Mouse (Mus musculus): ENCODE measurements at regions not wholly inside any gene's neighbourhood (a gene's known extent, or its start where the extent isn't known, plus 50 kb on each side); places are given as distances from the start of the nearest gene placed in this dataset.

GRCm38 (mm10) chr15:87173096-87173495 is 371.0 kb upstream of the Fam19a5 start:
- WGBS: 97% methylated on average over 2 of the region's 2 CpGs
- H3K27me3 ChIP-seq (ENCODE audit: control insufficient read depth, insufficient read depth, low read length): no peaks in the 10 kb centered on the region
- TF ChIP-seq POLR2A (IDR thresholded peaks at IDR 0.05; ENCODE audit: control insufficient read depth, extremely low read depth, insufficient read depth, low read length, poor library complexity) (no peak), CTCF (IDR thresholded peaks at IDR 0.05; ENCODE audit: borderline replicate concordance, control insufficient read depth, extremely low read depth, insufficient read depth, low read length, poor library complexity) (no peak)
- H3K36me3 ChIP-seq (ENCODE audit: control insufficient read depth, insufficient read depth, low read length): no peaks in the 10 kb centered on the region
- H3K27ac ChIP-seq (ENCODE audit: control insufficient read depth, insufficient read depth, low read length): no peak overlapping the region
- no peak for DNase-seq
- H3K4me1 ChIP-seq (replicated peaks; ENCODE audit: control insufficient read depth, insufficient read depth, low read length): no peaks in the 10 kb centered on the region
- H3K4me3 ChIP-seq (ENCODE audit: control insufficient read depth, insufficient read depth, low read length): no peak overlapping the region

GRCm38 (mm10) chr15:87178646-87179045 is 365.5 kb upstream of the Fam19a5 start:
- 88% methylated on average over 7 of the region's 7 CpGs for WGBS
- Histone ChIP-seq H3K4me1 (replicated peaks; ENCODE audit: control insufficient read depth, insufficient read depth, low read length) (no peaks in the 10 kb centered on the region), H3K36me3 (ENCODE audit: control insufficient read depth, insufficient read depth, low read length) (no peaks in the 10 kb centered on the region), H3K27me3 (ENCODE audit: control insufficient read depth, insufficient read depth, low read length) (no peaks in the 10 kb centered on the region), H3K4me3 (ENCODE audit: control insufficient read depth, insufficient read depth, low read length) (no peak overlapping the region), H3K27ac (ENCODE audit: control insufficient read depth, insufficient read depth, low read length) (no peak overlapping the region)
- TF ChIP-seq CTCF (IDR thresholded peaks at IDR 0.05; ENCODE audit: borderline replicate concordance, control insufficient read depth, extremely low read depth, insufficient read depth, low read length, poor library complexity) (no peak), POLR2A (IDR thresholded peaks at IDR 0.05; ENCODE audit: control insufficient read depth, extremely low read depth, insufficient read depth, low read length, poor library complexity) (no peak)
- no peak for DNase-seq

GRCm38 (mm10) chr15:87180836-87181235 is 363.3 kb upstream of the Fam19a5 start:
- H3K4me3 ChIP-seq (ENCODE audit: control insufficient read depth, insufficient read depth, low read length): no peak overlapping the region
- H3K27me3 ChIP-seq (ENCODE audit: control insufficient read depth, insufficient read depth, low read length): no peaks in the 10 kb centered on the region
- H3K27ac ChIP-seq (ENCODE audit: control insufficient read depth, insufficient read depth, low read length): no peak overlapping the region
- no peak for DNase-seq
- no peaks in the 10 kb centered on the region for H3K36me3 ChIP-seq (ENCODE audit: control insufficient read depth, insufficient read depth, low read length)
- TF ChIP-seq CTCF (IDR thresholded peaks at IDR 0.05; ENCODE audit: borderline replicate concordance, control insufficient read depth, extremely low read depth, insufficient read depth, low read length, poor library complexity) (no peak), POLR2A (IDR thresholded peaks at IDR 0.05; ENCODE audit: control insufficient read depth, extremely low read depth, insufficient read depth, low read length, poor library complexity) (no peak)
- WGBS: 58% methylated on average over 1 of the region's 1 CpGs
- H3K4me1 ChIP-seq (replicated peaks; ENCODE audit: control insufficient read depth, insufficient read depth, low read length): no peaks in the 10 kb centered on the region

GRCm38 (mm10) chr15:87184248-87184647 is 359.9 kb upstream of the Fam19a5 start:
- H3K4me1 ChIP-seq (replicated peaks; ENCODE audit: control insufficient read depth, insufficient read depth, low read length): no peaks in the 10 kb centered on the region
- H3K27ac ChIP-seq (ENCODE audit: control insufficient read depth, insufficient read depth, low read length): no peak overlapping the region
- H3K4me3 ChIP-seq (ENCODE audit: control insufficient read depth, insufficient read depth, low read length): no peak overlapping the region
- no peak for TF ChIP-seq CTCF (IDR thresholded peaks at IDR 0.05; ENCODE audit: borderline replicate concordance, control insufficient read depth, extremely low read depth, insufficient read depth, low read length, poor library complexity)
- no peak for TF ChIP-seq POLR2A (IDR thresholded peaks at IDR 0.05; ENCODE audit: control insufficient read depth, extremely low read depth, insufficient read depth, low read length, poor library complexity)
- 83% methylated on average over 7 of the region's 7 CpGs for WGBS
- H3K27me3 ChIP-seq (ENCODE audit: control insufficient read depth, insufficient read depth, low read length): no peaks in the 10 kb centered on the region
- DNase-seq: no peak
- no peaks in the 10 kb centered on the region for H3K36me3 ChIP-seq (ENCODE audit: control insufficient read depth, insufficient read depth, low read length)

DNA sequence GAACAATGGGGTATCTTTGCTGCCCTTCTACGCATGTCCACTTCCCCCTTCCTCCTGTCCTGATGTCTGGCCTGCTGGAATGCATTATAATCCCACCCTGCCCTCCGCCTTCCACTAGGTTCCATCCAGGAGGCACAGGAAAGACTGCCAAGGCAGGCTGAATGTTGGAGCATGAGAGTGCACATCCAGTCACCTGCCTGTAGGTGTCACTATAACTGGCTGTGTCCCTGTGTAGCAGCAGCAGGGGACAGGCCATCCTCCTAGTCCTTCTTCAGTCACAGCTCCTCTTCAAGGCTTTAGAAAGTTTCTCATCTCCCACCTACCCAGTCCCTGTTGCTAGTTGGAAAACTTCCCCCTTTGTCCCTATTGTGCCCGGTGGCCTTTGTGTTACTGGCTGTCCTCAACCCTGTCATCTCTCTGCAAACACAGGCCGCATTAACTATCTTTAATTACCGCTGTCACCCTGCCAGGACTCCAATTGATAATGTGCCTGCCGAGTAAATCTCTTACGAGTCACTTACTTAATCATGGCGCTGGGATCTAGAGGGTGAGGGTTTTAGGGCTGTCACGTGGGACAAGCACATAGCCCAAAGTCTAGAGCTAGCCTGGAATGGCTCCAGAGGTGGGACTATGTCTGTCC is 355.2 kb upstream of the Fam19a5 start:
- TF ChIP-seq CTCF (IDR thresholded peaks at IDR 0.05; ENCODE audit: borderline replicate concordance, control insufficient read depth, extremely low read depth, insufficient read depth, low read length, poor library complexity): no peak
- no peak for TF ChIP-seq POLR2A (IDR thresholded peaks at IDR 0.05; ENCODE audit: control insufficient read depth, extremely low read depth, insufficient read depth, low read length, poor library complexity)
- DNase-seq: no peak
- Histone ChIP-seq H3K4me1 (replicated peaks; ENCODE audit: control insufficient read depth, insufficient read depth, low read length) (no peaks in the 10 kb centered on the region), H3K27ac (ENCODE audit: control insufficient read depth, insufficient read depth, low read length) (no peak overlapping the region), H3K27me3 (ENCODE audit: control insufficient read depth, insufficient read depth, low read length) (no peaks in the 10 kb centered on the region), H3K4me3 (ENCODE audit: control insufficient read depth, insufficient read depth, low read length) (no peak overlapping the region), H3K36me3 (ENCODE audit: control insufficient read depth, insufficient read depth, low read length) (no peaks in the 10 kb centered on the region)
- 90% methylated on average over 9 of the region's 9 CpGs for WGBS

GRCm38 (mm10) chr15:87191901-87192300 is 352.2 kb upstream of the Fam19a5 start:
- 71% methylated on average over 4 of the region's 4 CpGs for WGBS
- TF ChIP-seq CTCF (IDR thresholded peaks at IDR 0.05; ENCODE audit: borderline replicate concordance, control insufficient read depth, extremely low read depth, insufficient read depth, low read length, poor library complexity): no peak
- no peak for TF ChIP-seq POLR2A (IDR thresholded peaks at IDR 0.05; ENCODE audit: control insufficient read depth, extremely low read depth, insufficient read depth, low read length, poor library complexity)
- no peak for DNase-seq
- H3K4me1 ChIP-seq (replicated peaks; ENCODE audit: control insufficient read depth, insufficient read depth, low read length): no peaks in the 10 kb centered on the region
- H3K36me3 ChIP-seq (ENCODE audit: control insufficient read depth, insufficient read depth, low read length): no peaks in the 10 kb centered on the region
- H3K4me3 ChIP-seq (ENCODE audit: control insufficient read depth, insufficient read depth, low read length): no peak overlapping the region
- no peaks in the 10 kb centered on the region for H3K27me3 ChIP-seq (ENCODE audit: control insufficient read depth, insufficient read depth, low read length)
- no peak overlapping the region for H3K27ac ChIP-seq (ENCODE audit: control insufficient read depth, insufficient read depth, low read length)

All from thymus, adult 2 months (tissue).